In genomic region chr3:135887856-135888155, GRCm38 (mm10) we compare ENCODE assay signal across 11 mouse cellular contexts.
DNase-seq lines count a peak whose midpoint lies in the region; ATAC-seq and TF ChIP-seq lines count a peak whose summit lies in the region.
"Had no signal": no experiment of that assay in that cellular context is flagged by ENCODE, and none has a peak within 500 bp of the region (broad histone marks: within the 10 kb centered on the region; RNA-seq: fewer than 3 reads in every experiment).

No protein-coding gene starts in this region.

- H3K27me3 ChIP-seq in forebrain, embryonic 11.5 days (ENCODE audit: control insufficient read depth, insufficient read depth, low read length), result no peaks in the 10 kb centered on the region
- no peaks in the 10 kb centered on the region for H3K27me3 ChIP-seq in hindbrain, embryonic 15.5 days
- no peaks in the 10 kb centered on the region for H3K27me3 ChIP-seq in midbrain, embryonic 15.5 days (replicated peaks)
- no peaks in the 10 kb centered on the region for H3K27me3 ChIP-seq in intestine, postnatal 0 days (replicated peaks; ENCODE audit: control insufficient read depth, insufficient read depth, low read length)
- H3K27me3 ChIP-seq: heart, embryonic 12.5 days had no signal

- H3K4me1 ChIP-seq in forebrain, embryonic 11.5 days (replicated peaks; ENCODE audit: control insufficient read depth, insufficient read depth, low read length), result 0 out of 2 replicates have a peak, but pooled peaks cover 2% of the 10 kb centered on the region
- H3K4me1 ChIP-seq in hindbrain, embryonic 15.5 days (replicated peaks), result peaks cover 12% of the 10 kb centered on the region
- peaks cover 13% of the 10 kb centered on the region for H3K4me1 ChIP-seq in midbrain, embryonic 15.5 days
- H3K4me1 ChIP-seq in intestine, postnatal 0 days (replicated peaks; ENCODE audit: control insufficient read depth, insufficient read depth, low read length), result no peaks in the 10 kb centered on the region
- H3K4me1 ChIP-seq: heart, embryonic 12.5 days had no signal

- H3K27ac ChIP-seq in forebrain, embryonic 11.5 days (ENCODE audit: low read depth, low read length), result no peak overlapping the region; the same call in 1 of the 2 replicates
- no peak overlapping the region for H3K27ac ChIP-seq in hindbrain, embryonic 15.5 days (replicated peaks)
- H3K27ac ChIP-seq in midbrain, embryonic 15.5 days, result peak overlapping the region; percentile 65; the same call in 1 of the 2 replicates
- no peak overlapping the region for H3K27ac ChIP-seq in intestine, postnatal 0 days (ENCODE audit: low read depth, low read length)

- WGBS in forebrain, embryonic 11.5 days, result 31% methylated on average over 5 of the region's 5 CpGs
- WGBS in hindbrain, embryonic 15.5 days, result 31% methylated on average over 5 of the region's 5 CpGs
- 31% methylated on average over 5 of the region's 5 CpGs for WGBS in midbrain, embryonic 15.5 days
- 87% methylated on average over 5 of the region's 5 CpGs for WGBS in intestine, postnatal 0 days

- H3K9ac ChIP-seq in forebrain, embryonic 11.5 days (ENCODE audit: low read length), result no peak overlapping the region
- H3K9ac ChIP-seq in hindbrain, embryonic 15.5 days, result no peak overlapping the region
- H3K9ac ChIP-seq in midbrain, embryonic 15.5 days, result no peak overlapping the region
- H3K9ac ChIP-seq in intestine, postnatal 0 days (ENCODE audit: low read depth, low read length), result no peak overlapping the region
- H3K9ac ChIP-seq: heart, embryonic 12.5 days had no signal

- H3K4me2 ChIP-seq in forebrain, embryonic 11.5 days (ENCODE audit: low read depth, low read length, severe bottlenecking), result no peak overlapping the region
- no peak overlapping the region for H3K4me2 ChIP-seq in hindbrain, embryonic 15.5 days
- 0 out of 2 replicates have a peak overlapping the region, but pooled peaks have one; percentile 25 for H3K4me2 ChIP-seq in midbrain, embryonic 15.5 days
- H3K4me2 ChIP-seq in intestine, postnatal 0 days (replicated peaks; ENCODE audit: low read depth), result no peak overlapping the region
- H3K4me2 ChIP-seq: heart, embryonic 12.5 days had no signal

- TF ChIP-seq CTCF in intestine, postnatal 0 days (IDR thresholded peaks at IDR 0.05; ENCODE audit: low read depth), result no peak

- H3K4me3 ChIP-seq in forebrain, embryonic 11.5 days (ENCODE audit: low read depth, low read length), result no peak overlapping the region
- no peak overlapping the region for H3K4me3 ChIP-seq in hindbrain, embryonic 15.5 days
- no peak overlapping the region for H3K4me3 ChIP-seq in midbrain, embryonic 15.5 days
- H3K4me3 ChIP-seq in intestine, postnatal 0 days (ENCODE audit: low read depth, low read length), result no peak overlapping the region
- H3K4me3 ChIP-seq: heart, embryonic 12.5 days had no signal

- H3K36me3 ChIP-seq in forebrain, embryonic 11.5 days (ENCODE audit: control insufficient read depth, insufficient read depth, low read length), result no peaks in the 10 kb centered on the region
- H3K36me3 ChIP-seq in hindbrain, embryonic 15.5 days, result no peaks in the 10 kb centered on the region
- H3K36me3 ChIP-seq in midbrain, embryonic 15.5 days (replicated peaks), result no peaks in the 10 kb centered on the region
- 0 out of 2 replicates have a peak, but pooled peaks cover 5% of the 10 kb centered on the region for H3K36me3 ChIP-seq in intestine, postnatal 0 days (ENCODE audit: control insufficient read depth, insufficient read depth)
- H3K36me3 ChIP-seq: heart, embryonic 12.5 days had no signal

- ATAC-seq in forebrain, embryonic 11.5 days (replicated peaks; ENCODE audit: low FRiP score), result peak; percentile 94
- peak; percentile 74; the same call in 1 of the 2 replicates for ATAC-seq in hindbrain, embryonic 15.5 days (ENCODE audit: low FRiP score, low read depth)
- ATAC-seq in midbrain, embryonic 15.5 days (replicated peaks), result peak; percentile 88
- ATAC-seq in intestine, postnatal 0 days, result no peak

- H3K9me3 ChIP-seq in forebrain, embryonic 11.5 days (ENCODE audit: control insufficient read depth, low read length), result no peaks in the 10 kb centered on the region
- no peaks in the 10 kb centered on the region for H3K9me3 ChIP-seq in hindbrain, embryonic 15.5 days
- no peaks in the 10 kb centered on the region for H3K9me3 ChIP-seq in midbrain, embryonic 15.5 days
- no peaks in the 10 kb centered on the region for H3K9me3 ChIP-seq in intestine, postnatal 0 days (ENCODE audit: control insufficient read depth)
- H3K9me3 ChIP-seq: heart, embryonic 12.5 days had no signal

- intact Hi-C loops in left cerebral cortex, postnatal 36 days (cut with DNase I), result loop anchor here (2.0 to 10.0 kb wide), 5 partner anchors 84 to 1864 kb away; partner anchors contain the start of gene Ppp3ca

- peak; percentile 21 for DNase-seq in embryo, embryonic 10 days (ENCODE audit: low spot score)
- no peak for DNase-seq in embryo, embryonic 9.5 days (ENCODE audit: extremely low spot score)
- DNase-seq in forebrain, embryonic 11.5 days (ENCODE audit: low spot score), result no peak
- no peak for DNase-seq in B cell, adult 2 months
- DNase-seq in left cerebral cortex, postnatal 36 days (ENCODE audit: low spot score in 2 of 2), result no peak
- DNase-seq: cerebellum, adult 2 months; kidney, postnatal 4 days had no signal
